Mouse (Mus musculus) lung, adult 2 months (tissue): ENCODE results near the gene Iqsec3.

Experiments
- CTCF ChIP-seq: fragments of 200-500 bp; IDR thresholded peaks from 2 replicates; pipeline ENCODE4 v1.5.1; 2011; ENCODE audit warnings: mild to moderate bottlenecking, low read length, control low read depth; ENCODE audit not compliant: insufficient read depth
- POLR2A ChIP-seq: fragments of 200-500 bp; IDR thresholded peaks from 2 replicates; pipeline ENCODE4 v1.6.1; 2011; ENCODE audit warnings: low read depth, mild to moderate bottlenecking, control low read depth, low read length, borderline replicate concordance; ENCODE audit errors: extremely low read depth

GRCm38 (mm10) chr6:121363061-121363460 lies 110.4 kb downstream of the Iqsec3 start:
- no peak for TF ChIP-seq CTCF
- TF ChIP-seq POLR2A: no peak
